Mouse (Mus musculus) spleen, postnatal 14 days (tissue): Measurements from ENCODE around the gene Fbxw27.
"Not testable (repeated sequence)": the region's sequence is repeated elsewhere in the genome, so short reads cannot be mapped to it uniquely, and the experiment has no call there.

Experiments used
- DNase-seq, 2 experiments: peaks; one replicate each; pipeline ENCODE4 v3.0.0; 2021 to 2022; ENCODE audit warnings: low spot score in 2 of 2

The Fbxw27 gene

GRCm38 (mm10) chr9:109790570-109790969, at the start of gene Fbxw27:
Fbxw27 (minus strand) TSS chr9:109790670.
- not testable (repeated sequence) for DNase-seq

DNA sequence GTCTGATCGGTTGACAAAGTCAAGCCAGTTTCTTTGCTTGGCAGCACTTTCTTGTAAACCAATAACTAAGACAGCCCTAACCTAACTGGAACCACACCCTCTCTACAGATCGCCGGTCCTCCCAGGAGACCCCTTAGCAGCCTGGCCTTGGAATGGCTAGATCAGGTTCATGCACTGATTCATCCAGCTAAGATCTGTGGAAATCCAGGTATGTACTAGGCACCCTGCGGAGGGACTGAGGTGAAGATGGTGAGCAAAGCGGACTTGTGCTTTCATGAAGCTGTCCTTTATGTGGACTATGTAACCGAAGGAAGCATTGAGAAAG, 42.6 kb upstream of the Fbxw27 start:
- DNase-seq: no peak

- DNase-seq: peak; percentile 77 to 82
Measured at GRCm38 (mm10) chr9:109832391-109833087, 42.1 kb upstream of the Fbxw27 start, which contains the start of gene Nme6. Nme6 (plus strand) TSS chr9:109832749.

DNA sequence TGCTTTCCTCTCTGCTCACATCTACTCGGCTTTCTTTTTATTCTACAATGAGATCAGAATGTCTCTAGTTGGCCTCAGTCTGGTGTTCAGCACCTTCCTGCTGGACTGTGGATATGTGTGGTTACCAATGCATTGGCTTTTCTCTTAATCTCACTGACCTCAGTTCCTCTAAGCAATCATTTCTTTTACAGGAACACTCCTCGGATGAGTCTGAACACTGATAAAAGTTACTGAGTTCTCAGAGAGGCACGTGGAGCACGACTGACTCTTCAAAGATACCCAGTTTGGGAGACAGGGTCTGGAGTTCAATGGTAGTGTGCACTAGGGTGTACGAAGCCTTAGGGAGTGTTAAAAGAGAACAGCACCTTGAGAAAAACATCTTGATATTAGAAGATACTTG, 35.7 kb upstream of the Fbxw27 start:
- no peak for DNase-seq

GRCm38 (mm10) chr9:109825739-109826138, 35.3 kb upstream of the Fbxw27 start:
- no peak for DNase-seq

GRCm38 (mm10) chr9:109816341-109816740, 25.9 kb upstream of the Fbxw27 start:
- no peak for DNase-seq

GRCm38 (mm10) chr9:109813424-109813823, 23.0 kb upstream of the Fbxw27 start:
- DNase-seq: no peak

GRCm38 (mm10) chr9:109811980-109812379, 21.5 kb upstream of the Fbxw27 start, which contains the start of gene Spink8:
Spink8 (plus strand) TSS chr9:109812280.
- DNase-seq: no peak

GRCm38 (mm10) chr9:109807898-109808297, 17.4 kb upstream of the Fbxw27 start:
- DNase-seq: no peak

DNA sequence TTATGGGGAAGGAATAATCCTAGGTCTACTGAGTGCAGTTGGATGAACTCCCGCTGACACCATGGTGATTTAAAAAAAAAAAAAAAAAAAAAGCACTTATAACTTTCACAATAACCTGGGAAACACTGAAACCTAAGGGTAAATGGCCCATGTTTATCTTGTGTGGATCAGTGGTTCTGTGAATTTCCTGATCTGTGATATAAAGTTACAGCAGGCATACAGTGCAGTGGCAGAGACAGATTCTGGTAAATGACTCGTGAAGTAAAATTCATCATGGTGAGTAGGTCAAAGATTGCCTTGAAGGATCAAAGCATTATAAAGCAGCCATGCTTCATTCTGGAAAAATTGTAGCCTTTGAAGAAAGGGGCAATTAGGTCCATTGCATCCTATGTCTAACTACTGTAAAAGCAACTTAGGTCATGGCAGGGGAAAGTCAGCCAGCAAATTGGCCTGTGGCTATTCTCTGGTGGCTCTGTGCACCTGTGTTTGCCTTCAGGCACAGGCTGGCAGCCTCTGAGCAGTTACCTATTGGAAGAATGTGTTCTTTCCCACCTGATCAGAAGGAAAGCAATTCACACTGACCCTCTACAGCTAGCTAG, 16.3 kb upstream of the Fbxw27 start:
- DNase-seq: no peak

DNA sequence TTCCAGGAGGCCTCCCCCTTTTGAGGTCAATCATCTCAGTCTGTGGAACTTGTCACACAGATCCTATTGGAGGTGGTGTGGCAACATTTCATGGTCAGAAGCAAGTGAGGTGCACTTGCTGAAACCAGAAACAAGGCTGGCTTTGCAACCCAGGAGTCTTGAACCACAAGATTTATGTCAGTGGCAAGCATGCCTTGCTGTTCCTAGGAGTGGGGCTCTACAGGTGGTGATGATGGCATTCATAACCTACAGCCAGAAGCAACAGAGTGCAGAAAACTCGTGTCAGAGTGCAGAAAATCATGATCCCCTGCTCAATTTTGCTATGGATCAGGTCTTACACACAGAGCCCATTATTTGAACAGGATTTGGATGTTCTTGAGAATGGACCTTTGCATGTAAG, 15.8 kb upstream of the Fbxw27 start:
- no peak for DNase-seq

- DNase-seq: not testable (repeated sequence)
Measured at GRCm38 (mm10) chr9:109805596-109805995, 15.1 kb upstream of the Fbxw27 start.

DNA sequence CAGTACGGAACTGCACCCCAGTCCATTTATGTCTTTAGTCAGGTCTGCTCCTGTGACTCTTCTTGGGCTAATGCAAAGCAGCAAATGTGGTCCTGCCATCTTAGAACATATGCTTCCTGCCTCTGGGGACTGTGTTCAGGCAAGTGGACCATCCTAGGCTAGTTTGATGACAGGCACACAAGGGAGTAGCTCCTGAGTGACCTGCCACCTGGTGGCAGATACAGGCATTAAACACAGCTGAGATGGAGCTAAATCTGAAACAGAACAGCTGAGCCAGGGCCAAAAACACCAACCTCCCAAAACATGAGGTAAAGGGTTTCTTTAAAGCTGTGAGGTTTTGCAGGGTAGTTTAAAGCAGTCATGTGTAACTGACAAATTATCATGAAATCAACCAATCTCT, 7.6 kb upstream of the Fbxw27 start:
- DNase-seq: no peak

DNA sequence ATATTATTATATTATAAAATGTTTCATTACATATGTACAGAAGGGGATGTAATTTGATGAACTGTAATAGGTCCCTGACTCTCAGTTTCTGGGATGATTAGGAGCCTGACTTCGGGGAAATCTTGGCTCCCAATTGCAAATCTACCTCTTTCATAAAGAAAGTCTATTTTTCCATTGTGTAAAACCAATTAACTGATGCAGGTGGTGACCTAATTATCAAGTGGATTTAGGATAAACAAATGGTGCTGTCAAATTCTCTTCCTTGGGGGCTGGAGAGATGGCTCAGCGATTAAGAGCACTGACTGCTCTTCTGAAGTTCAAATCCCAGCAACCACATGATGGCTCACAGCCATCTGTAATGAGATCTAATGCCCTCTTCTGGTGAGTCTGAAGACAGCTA, 5.3 kb upstream of the Fbxw27 start:
- no peak for DNase-seq

DNA sequence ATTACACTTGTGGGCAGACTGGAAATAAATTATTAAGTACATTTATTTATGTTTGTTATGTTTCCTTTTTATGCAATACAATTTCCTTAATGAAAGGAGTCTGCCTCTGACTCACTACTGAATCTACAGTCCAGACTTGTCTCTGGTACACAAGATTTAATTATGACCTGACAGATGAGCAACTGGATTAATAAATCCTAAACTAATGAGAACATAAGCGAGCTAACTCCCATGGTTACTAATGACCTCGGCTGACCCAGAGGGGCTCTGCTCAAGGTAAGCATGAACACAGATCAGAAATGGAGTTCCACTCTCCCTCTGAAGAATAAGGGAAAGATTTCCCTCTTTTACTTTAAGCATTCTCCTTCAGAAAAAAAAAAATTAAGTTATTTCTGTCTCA, 4.8 kb upstream of the Fbxw27 start:
- no peak for DNase-seq

- DNase-seq: not testable (repeated sequence)
Measured at GRCm38 (mm10) chr9:109766841-109767240, 23.6 kb downstream of the Fbxw27 start.

DNA sequence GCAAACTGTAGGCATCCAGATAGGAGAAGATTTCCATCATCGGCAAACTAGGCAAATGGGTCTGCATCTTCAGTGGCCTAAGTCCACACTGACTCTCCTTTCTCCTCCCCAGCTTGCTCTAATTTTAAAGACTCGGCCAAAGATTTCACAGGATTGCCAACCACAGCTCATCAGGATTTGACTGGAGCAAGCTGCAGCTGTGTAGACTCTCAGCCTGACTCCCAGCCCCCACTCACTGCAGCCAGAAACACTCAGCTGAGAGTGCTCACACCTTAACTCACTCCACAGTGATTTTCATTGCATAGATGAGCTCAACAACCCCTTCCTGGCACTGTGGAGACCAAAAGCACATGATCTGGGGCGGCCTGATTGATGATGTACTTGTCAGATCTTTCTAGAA, 44.5 kb downstream of the Fbxw27 start, which contains the start of gene Fbxw26:
Gene Fbxw26 (minus strand): TSS at position 101 of the 400 bp plus-strand sequence.
- DNase-seq: not testable (repeated sequence)
